Mouse (Mus musculus) thymus, postnatal 14 days (tissue): ENCODE results near the gene Ndufb4.
A peak's percentile ranks its signal among the peaks of the same experiment; 100 is the strongest.
"Not testable (repeated sequence)": the region's sequence is repeated elsewhere in the genome, so short reads cannot be mapped to it uniquely, and the experiment has no call there.

Experiments
- DNase-seq: peaks from one replicate; pipeline ENCODE4 v3.0.0; 2021

Ndufb4 gene

GRCm38 (mm10) chr16:37653731-37654657 is at the start of gene Ndufb4:
Gene Ndufb4, minus strand, starts transcription at chr16:37654453.
- DNase-seq = peak; percentile 97

GRCm38 (mm10) chr16:37703884-37704283 is 49.6 kb upstream of the Ndufb4 start:
- no peak for DNase-seq

GRCm38 (mm10) chr16:37700071-37700470 is 45.8 kb upstream of the Ndufb4 start:
- DNase-seq = not testable (repeated sequence)

- no peak for DNase-seq
Measured at GRCm38 (mm10) chr16:37698767-37699166, 44.5 kb upstream of the Ndufb4 start.

GRCm38 (mm10) chr16:37697271-37697670 is 43.0 kb upstream of the Ndufb4 start:
- DNase-seq = no peak

GRCm38 (mm10) chr16:37690932-37691730 is 36.9 kb upstream of the Ndufb4 start:
- DNase-seq = no peak

- no peak for DNase-seq
Measured at GRCm38 (mm10) chr16:37690465-37690864, 36.2 kb upstream of the Ndufb4 start.

- DNase-seq = no peak
Measured at GRCm38 (mm10) chr16:37689934-37690333, 35.7 kb upstream of the Ndufb4 start.

- peak; percentile 34 for DNase-seq
Measured at GRCm38 (mm10) chr16:37689251-37689926, 35.1 kb upstream of the Ndufb4 start.

- DNase-seq = peak; percentile 35
Measured at GRCm38 (mm10) chr16:37688181-37688580, 33.9 kb upstream of the Ndufb4 start.

- DNase-seq = no peak
Measured at GRCm38 (mm10) chr16:37687301-37687980, 33.2 kb upstream of the Ndufb4 start.

GRCm38 (mm10) chr16:37686834-37687233 is 32.6 kb upstream of the Ndufb4 start:
- DNase-seq = no peak

- no peak for DNase-seq
Measured at GRCm38 (mm10) chr16:37685946-37686600, 31.8 kb upstream of the Ndufb4 start.

- peak; percentile 75 for DNase-seq
Measured at GRCm38 (mm10) chr16:37684634-37685441, 30.6 kb upstream of the Ndufb4 start.

GRCm38 (mm10) chr16:37684259-37684633 is 30.0 kb upstream of the Ndufb4 start:
- DNase-seq = peak; percentile 13

- DNase-seq = no peak
Measured at GRCm38 (mm10) chr16:37683154-37684130, 29.2 kb upstream of the Ndufb4 start.

- peak; percentile 74 for DNase-seq
Measured at GRCm38 (mm10) chr16:37682309-37682975, 28.2 kb upstream of the Ndufb4 start.

- DNase-seq = no peak
Measured at GRCm38 (mm10) chr16:37680831-37681230, 26.6 kb upstream of the Ndufb4 start.

GRCm38 (mm10) chr16:37680216-37680615 is 26.0 kb upstream of the Ndufb4 start:
- no peak for DNase-seq
